Comparison of ENCODE assay signal across 23 mouse cellular contexts in the genomic region with DNA sequence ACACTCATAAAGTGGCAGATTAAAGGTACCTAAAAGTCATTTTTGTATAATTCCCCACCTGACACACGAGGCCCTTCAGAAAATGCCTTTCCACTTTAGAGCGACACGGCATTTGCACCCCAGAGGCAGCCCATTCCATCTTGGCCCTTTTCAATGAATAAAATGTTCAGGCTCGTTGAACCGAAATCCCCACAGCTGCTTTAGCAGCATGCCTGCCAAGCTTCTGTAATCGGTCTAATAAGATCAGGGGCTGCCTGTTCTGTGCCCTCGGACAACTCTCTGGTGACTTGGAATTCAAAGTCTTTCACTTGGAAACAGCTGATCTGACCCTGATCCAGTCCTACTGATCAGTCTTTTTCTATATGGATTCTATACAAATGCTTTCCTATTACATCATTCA.
DNase-seq lines count a peak whose midpoint lies in the region; ATAC-seq and TF ChIP-seq lines count a peak whose summit lies in the region.
"Had no signal": no experiment of that assay in that cellular context is flagged by ENCODE, and none has a peak within 500 bp of the region (broad histone marks: within the 10 kb centered on the region; RNA-seq: fewer than 3 reads in every experiment).

No protein-coding gene starts in this region.

- TF ChIP-seq POLR2A in kidney, adult 2 months (IDR thresholded peaks at IDR 0.05; ENCODE audit: low read depth, low read length) = no peak

- H3K4me2 ChIP-seq in forebrain, embryonic 16.5 days (ENCODE audit: low read length) = no peak overlapping the region
- no peak overlapping the region for H3K4me2 ChIP-seq in forebrain, embryonic 11.5 days (ENCODE audit: low read depth, low read length, severe bottlenecking)
- H3K4me2 ChIP-seq: heart, embryonic 13.5 days; hindbrain, embryonic 13.5 days; liver, embryonic 11.5 days; lung, embryonic 15.5 days had no signal

- no peaks in the 10 kb centered on the region for H3K27me3 ChIP-seq in forebrain, embryonic 16.5 days (replicated peaks; ENCODE audit: control insufficient read depth, insufficient read depth, low read length)
- no peaks in the 10 kb centered on the region for H3K27me3 ChIP-seq in forebrain, embryonic 11.5 days (ENCODE audit: control insufficient read depth, insufficient read depth, low read length)
- no peaks in the 10 kb centered on the region for H3K27me3 ChIP-seq in kidney, adult 2 months (replicated peaks; ENCODE audit: control insufficient read depth, insufficient read depth, low read length)
- H3K27me3 ChIP-seq: heart, embryonic 13.5 days; hindbrain, embryonic 13.5 days; lung, embryonic 15.5 days had no signal

- no peak overlapping the region for H3K9ac ChIP-seq in forebrain, embryonic 16.5 days (replicated peaks; ENCODE audit: low read depth, low read length)
- H3K9ac ChIP-seq in forebrain, embryonic 11.5 days (ENCODE audit: low read length) = no peak overlapping the region
- H3K9ac ChIP-seq: forebrain, postnatal 0 days; heart, embryonic 13.5 days; hindbrain, embryonic 13.5 days; lung, embryonic 15.5 days had no signal

- H3K9me3 ChIP-seq in forebrain, embryonic 16.5 days (ENCODE audit: control insufficient read depth, low read length) = no peaks in the 10 kb centered on the region
- H3K9me3 ChIP-seq in forebrain, embryonic 11.5 days (ENCODE audit: control insufficient read depth, low read length) = no peaks in the 10 kb centered on the region
- H3K9me3 ChIP-seq: heart, embryonic 13.5 days; hindbrain, embryonic 13.5 days; lung, embryonic 15.5 days; midbrain, embryonic 10.5 days had no signal

- H3K4me3 ChIP-seq in forebrain, embryonic 16.5 days (replicated peaks; ENCODE audit: low read length) = no peak overlapping the region
- H3K4me3 ChIP-seq in forebrain, embryonic 11.5 days (ENCODE audit: low read depth, low read length) = no peak overlapping the region
- no peak overlapping the region for H3K4me3 ChIP-seq in kidney, adult 2 months (ENCODE audit: insufficient read depth, low read depth, low read length)
- H3K4me3 ChIP-seq: heart, embryonic 13.5 days; hindbrain, embryonic 13.5 days; lung, embryonic 15.5 days; midbrain, embryonic 10.5 days had no signal

- peaks cover 9% of the 10 kb centered on the region for H3K4me1 ChIP-seq in forebrain, embryonic 16.5 days (replicated peaks; ENCODE audit: control insufficient read depth, insufficient read depth, low read length)
- no peaks in the 10 kb centered on the region for H3K4me1 ChIP-seq in forebrain, embryonic 11.5 days (replicated peaks; ENCODE audit: control insufficient read depth, insufficient read depth, low read length)
- H3K4me1 ChIP-seq in kidney, adult 2 months (ENCODE audit: control insufficient read depth, insufficient read depth, low read length) = no peaks in the 10 kb centered on the region
- H3K4me1 ChIP-seq: heart, embryonic 13.5 days; lung, embryonic 15.5 days had no signal

- 0 out of 2 replicates have a peak, but pooled peaks have one; percentile 26 for ATAC-seq in forebrain, embryonic 16.5 days
- ATAC-seq in forebrain, embryonic 11.5 days (replicated peaks; ENCODE audit: low FRiP score) = no peak
- ATAC-seq: forebrain, postnatal 0 days had no signal

- TF ChIP-seq CTCF in kidney, adult 2 months (conservative IDR thresholded peaks at IDR 0.05; ENCODE audit: insufficient read depth, insufficient read length, low read depth, low read length) = no peak

- no peak overlapping the region for H3K27ac ChIP-seq in forebrain, embryonic 16.5 days (ENCODE audit: low read length)
- no peak overlapping the region for H3K27ac ChIP-seq in forebrain, embryonic 11.5 days (ENCODE audit: low read depth, low read length)
- H3K27ac ChIP-seq in kidney, adult 2 months (ENCODE audit: insufficient read depth, low read depth, low read length) = no peak overlapping the region
- H3K27ac ChIP-seq: heart, embryonic 13.5 days; hindbrain, embryonic 13.5 days; kidney, postnatal 0 days; lung, embryonic 15.5 days; midbrain, embryonic 10.5 days had no signal

- DNase-seq in forebrain, embryonic 11.5 days (ENCODE audit: low spot score) = no peak
- peak; percentile 59 for DNase-seq in left cerebral cortex, postnatal 4 days
- no peak for DNase-seq in left cerebral cortex, postnatal 10 days (ENCODE audit: extremely low spot score in 1 of 2, low spot score in 2 of 2)
- DNase-seq in Muller cell, postnatal 12 days (ENCODE audit: inconsistent ontology term) = peak; percentile 32
- DNase-seq in retina, adult 2 months (ENCODE audit: low read depth, low spot score) = peak; percentile 11
- DNase-seq in kidney, adult 2 months = no peak
- DNase-seq: adrenal gland, adult 8-10 months; B cell, adult 2 months; cerebellum, adult 8-10 months; forebrain, postnatal 0 days; heart, postnatal 14 days; kidney, adult 18-20 months; right cerebral cortex, adult 18-20 months; spleen, adult 18-20 months; thymus, adult 2 months; thymus, postnatal 36 days had no signal

- 30% methylated on average over 7 of the region's 7 CpGs for WGBS in forebrain, embryonic 16.5 days
- WGBS in forebrain, embryonic 11.5 days = 56% methylated on average over 7 of the region's 7 CpGs
- WGBS in kidney, adult 2 months = 52% methylated on average over 7 of the region's 7 CpGs

- intact Hi-C loops in left cerebral cortex, postnatal 4 days (cut with DNase I) = no loop called here
- intact Hi-C loops in left cerebral cortex, postnatal 10 days (cut with DNase I) = no loop called here

- H3K36me3 ChIP-seq in forebrain, embryonic 16.5 days (ENCODE audit: control insufficient read depth, insufficient read depth) = no peaks in the 10 kb centered on the region
- no peaks in the 10 kb centered on the region for H3K36me3 ChIP-seq in forebrain, embryonic 11.5 days (ENCODE audit: control insufficient read depth, insufficient read depth, low read length)
- no peaks in the 10 kb centered on the region for H3K36me3 ChIP-seq in kidney, adult 2 months (ENCODE audit: control insufficient read depth, insufficient read depth, low read length)
- H3K36me3 ChIP-seq: heart, embryonic 13.5 days; hindbrain, embryonic 13.5 days; lung, embryonic 15.5 days; midbrain, embryonic 10.5 days had no signal

Comparison
In these comparisons a context has a peak if more than half of its experiments do, and no peak if none do; other contexts are left out.
1. DNase-seq: peak in left cerebral cortex, postnatal 4 days (single experiment), Muller cell, postnatal 12 days (single experiment) and retina, adult 2 months (single experiment); none in forebrain, embryonic 11.5 days (single experiment), left cerebral cortex, postnatal 10 days (0 of 2) and kidney, adult 2 months (single experiment).